In the genomic region with DNA sequence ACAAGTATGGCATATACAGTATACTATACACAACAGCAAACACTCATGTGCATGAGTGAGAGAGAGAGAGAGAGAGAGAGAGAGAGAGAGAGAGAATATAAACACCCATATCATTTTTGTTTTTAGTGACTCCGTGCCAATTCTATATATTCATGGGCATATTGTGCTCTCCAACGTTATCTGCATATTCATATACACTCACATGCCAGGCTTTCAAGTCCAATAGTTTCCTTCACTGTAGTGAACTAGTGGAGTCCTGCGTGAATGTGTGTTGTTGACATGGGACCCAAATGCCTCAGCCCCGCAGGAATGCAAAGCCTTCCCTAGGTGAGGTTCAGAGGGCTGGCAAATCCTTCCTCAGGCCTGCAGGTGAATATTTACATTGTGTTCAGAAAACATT, we compare ENCODE assay signal across 27 mouse cellular contexts.
"Had no signal": no experiment of that assay in that cellular context is flagged by ENCODE, and none has a peak within 500 bp of the region (broad histone marks: within the 10 kb centered on the region; RNA-seq: fewer than 3 reads in every experiment).

No protein-coding gene starts in this region.

- H3K4me1 ChIP-seq: heart, embryonic 13.5 days; heart, embryonic 15.5 days; hindbrain, embryonic 13.5 days; hindbrain, embryonic 15.5 days; kidney, embryonic 15.5 days; limb, embryonic 13.5 days; limb, embryonic 15.5 days; liver, embryonic 12.5 days had no signal

- DNase-seq: gastrocnemius, postnatal 14 days; gastrocnemius, postnatal 36 days; heart, adult 11 months; heart, adult 2 months; heart, postnatal 14 days; heart, postnatal 36 days; kidney, adult 11 months; kidney, adult 2 months; kidney, adult 9 months; kidney, postnatal 14 days; kidney, postnatal 36 days; layer of hippocampus, adult 9-11 months; layer of hippocampus, postnatal 36 days; left cerebral cortex, postnatal 4 days had no signal

- H3K9me3 ChIP-seq: heart, embryonic 13.5 days; heart, embryonic 15.5 days; hindbrain, embryonic 13.5 days; hindbrain, embryonic 15.5 days; kidney, embryonic 15.5 days; limb, embryonic 13.5 days; limb, embryonic 15.5 days; liver, embryonic 12.5 days had no signal

- H3K27me3 ChIP-seq: heart, embryonic 13.5 days; heart, embryonic 15.5 days; hindbrain, embryonic 13.5 days; hindbrain, embryonic 15.5 days; kidney, embryonic 15.5 days; limb, embryonic 13.5 days; limb, embryonic 15.5 days; liver, embryonic 12.5 days had no signal

- ATAC-seq: hindbrain, postnatal 0 days; intestine, embryonic 16.5 days; liver, embryonic 12.5 days had no signal

- H3K27ac ChIP-seq: heart, adult 2 months; heart, embryonic 13.5 days; heart, embryonic 15.5 days; hindbrain, embryonic 13.5 days; hindbrain, embryonic 15.5 days; hindbrain, postnatal 0 days; kidney, embryonic 15.5 days; kidney, postnatal 0 days; limb, embryonic 13.5 days; limb, embryonic 15.5 days; liver, embryonic 12.5 days; liver, embryonic 14.5 days had no signal

- H3K36me3 ChIP-seq: heart, embryonic 13.5 days; heart, embryonic 15.5 days; hindbrain, embryonic 13.5 days; hindbrain, embryonic 15.5 days; kidney, embryonic 15.5 days; limb, embryonic 13.5 days; limb, embryonic 15.5 days; liver, embryonic 12.5 days had no signal

- H3K4me3 ChIP-seq: heart, adult 2 months; heart, embryonic 13.5 days; heart, embryonic 15.5 days; hindbrain, embryonic 13.5 days; hindbrain, embryonic 15.5 days; kidney, embryonic 15.5 days; limb, embryonic 13.5 days; limb, embryonic 15.5 days; liver, embryonic 12.5 days had no signal

- H3K9ac ChIP-seq: heart, embryonic 13.5 days; heart, embryonic 15.5 days; hindbrain, embryonic 13.5 days; hindbrain, embryonic 15.5 days; kidney, embryonic 15.5 days; limb, embryonic 13.5 days; limb, embryonic 15.5 days; liver, embryonic 12.5 days; liver, embryonic 14.5 days had no signal

- H3K4me2 ChIP-seq: heart, embryonic 11.5 days; heart, embryonic 13.5 days; heart, embryonic 15.5 days; hindbrain, embryonic 13.5 days; hindbrain, embryonic 15.5 days; kidney, embryonic 15.5 days; limb, embryonic 13.5 days; limb, embryonic 15.5 days; liver, embryonic 12.5 days had no signal
